Mouse (Mus musculus): ENCODE results near the gene Mmp14. TPM values are rescaled to one million over a fixed set of nuclear protein-coding genes. Genes with fewer than 3 reads are reported as not detected.

Mmp14 gene
- total RNA-seq (2021) (10 to 100 TPM; 11.2 to 16.5 TPM), polyA plus RNA-seq (2012; rRNA removed) (23.5 and 26.5 TPM in 2 replicates)
- long read RNA-seq, transcript Mmp14-201 (10 exons, 2,596 nt), result major isoform, 7 of 9 reads
- long read RNA-seq, partial matches to known transcripts, result 1 of 9 reads
- long read RNA-seq, other reads (novel, unspliced or antisense), result 0 of 9 reads

DNA sequence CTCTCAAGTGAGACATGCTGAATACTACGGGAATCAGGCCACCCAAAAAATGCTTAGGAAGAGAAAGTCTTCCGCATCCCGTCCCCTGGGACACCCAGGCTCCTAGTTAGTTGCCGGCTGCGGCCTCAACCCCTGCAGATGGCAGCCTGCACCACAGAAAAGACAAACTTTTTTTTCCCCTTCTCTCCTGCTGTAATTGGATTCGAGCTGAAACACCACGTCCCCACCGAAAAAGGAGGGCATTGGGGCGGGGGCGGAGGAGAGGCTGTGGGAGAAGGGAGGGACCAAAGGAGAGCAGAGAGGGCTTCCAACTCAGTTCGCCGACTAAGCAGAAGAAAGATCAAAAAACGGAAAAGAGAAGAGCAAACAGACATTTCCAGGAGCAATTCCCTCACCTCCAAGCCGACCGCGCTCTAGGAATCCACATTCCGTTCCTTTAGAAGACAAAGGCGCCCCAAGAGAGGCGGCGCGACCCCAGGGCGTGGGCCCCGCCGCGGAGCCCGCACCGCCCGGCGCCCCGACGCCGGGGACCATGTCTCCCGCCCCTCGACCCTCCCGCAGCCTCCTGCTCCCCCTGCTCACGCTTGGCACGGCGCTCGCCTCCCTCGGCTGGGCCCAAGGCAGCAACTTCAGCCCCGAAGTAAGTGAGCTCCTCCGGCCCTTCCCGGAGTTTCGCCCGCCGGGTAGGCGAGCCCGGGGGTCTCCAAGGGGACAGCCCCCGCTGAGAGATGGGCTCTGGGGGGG, at the start of gene Mmp14:
Mmp14 (plus strand) TSS at position 279 of the 744 bp plus-strand sequence.
- intact Hi-C loops (cut with DNase I), result loop anchor here (2.0 kb wide), 1 partner anchor 17 kb away; no protein-coding TSS in a partner anchor

DNA sequence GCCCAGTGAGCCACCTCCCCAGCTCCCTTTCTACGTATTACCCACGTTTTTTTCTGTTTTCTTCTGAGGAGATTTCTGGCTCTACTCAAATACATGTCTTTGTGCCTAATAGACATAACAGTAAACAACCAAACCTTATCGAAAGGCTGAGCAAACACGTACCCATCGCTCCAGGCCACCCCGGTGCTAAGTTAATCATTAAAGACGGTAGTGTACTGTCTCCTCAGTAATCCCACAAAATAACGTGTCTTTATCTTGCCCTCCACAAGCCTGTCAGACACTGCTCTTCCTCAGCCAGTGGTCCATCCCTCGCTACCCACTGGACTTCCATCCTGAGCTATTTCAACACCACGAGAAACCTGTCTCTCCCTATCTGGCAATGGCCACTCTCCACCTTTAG, 49.6 kb upstream of the Mmp14 start:
- Histone ChIP-seq H3K9ac (ENCODE audit: low read depth, low read length) (no peak overlapping the region), H3K79me2 (replicated peaks; ENCODE audit: control insufficient read depth, insufficient read depth, low read length) (no peaks in the 10 kb centered on the region), H3K4me3 (no peak overlapping the region), H3K4me1 (ENCODE audit: control insufficient read depth, insufficient read depth, low read length) (0 out of 2 replicates have a peak, but pooled peaks cover 1% of the 10 kb centered on the region), H3K36me3 (ENCODE audit: control insufficient read depth, insufficient read depth, low read length) (no peaks in the 10 kb centered on the region), H3K27ac (no peak overlapping the region), H3K27me3 (ENCODE audit: control insufficient read depth, insufficient read depth, low read length) (no peaks in the 10 kb centered on the region)
- no peak for DNase-seq
- TF ChIP-seq POLR2A (IDR thresholded peaks at IDR 0.05; ENCODE audit: insufficient read depth, low read depth, low read length) (no peak), CTCF (IDR thresholded peaks at IDR 0.05) (no peak), EP300 (IDR thresholded peaks at IDR 0.05; ENCODE audit: insufficient read depth, low read depth, low read length) (no peak)
- intact Hi-C loops (cut with DNase I), result no loop called here
- WGBS, result 85% methylated on average over 10 of the region's 10 CpGs

More for the DNA sequence above, at the start of gene Mmp14:
- TF ChIP-seq CTCF (IDR thresholded peaks at IDR 0.05) (peak; percentile 54), POLR2A (IDR thresholded peaks at IDR 0.05; ENCODE audit: insufficient read depth, low read depth, low read length) (peak; percentile 62), EP300 (IDR thresholded peaks at IDR 0.05; ENCODE audit: insufficient read depth, low read depth, low read length) (0 out of 2 replicates have a peak, but pooled peaks have one; percentile 11)
- Histone ChIP-seq H3K9ac (ENCODE audit: low read depth, low read length) (peak within 1 kb of the TSS; percentile 87), H3K4me3 (peak within 1 kb of the TSS; percentile 71), H3K79me2 (replicated peaks; ENCODE audit: control insufficient read depth, insufficient read depth, low read length) (no peaks in the 10 kb centered on the region), H3K4me1 (ENCODE audit: control insufficient read depth, insufficient read depth, low read length) (peaks cover 9% of the 10 kb centered on the region), H3K27ac (peak within 1 kb of the TSS; percentile 81), H3K36me3 (ENCODE audit: control insufficient read depth, insufficient read depth, low read length) (no peaks in the 10 kb centered on the region), H3K27me3 (ENCODE audit: control insufficient read depth, insufficient read depth, low read length) (peaks cover 1% of the 10 kb centered on the region; the same call in 1 of the 2 replicates)
- under 1% methylated on average over 49 of the region's 49 CpGs for WGBS
- peak; percentile 73 to 80 for DNase-seq

DNA sequence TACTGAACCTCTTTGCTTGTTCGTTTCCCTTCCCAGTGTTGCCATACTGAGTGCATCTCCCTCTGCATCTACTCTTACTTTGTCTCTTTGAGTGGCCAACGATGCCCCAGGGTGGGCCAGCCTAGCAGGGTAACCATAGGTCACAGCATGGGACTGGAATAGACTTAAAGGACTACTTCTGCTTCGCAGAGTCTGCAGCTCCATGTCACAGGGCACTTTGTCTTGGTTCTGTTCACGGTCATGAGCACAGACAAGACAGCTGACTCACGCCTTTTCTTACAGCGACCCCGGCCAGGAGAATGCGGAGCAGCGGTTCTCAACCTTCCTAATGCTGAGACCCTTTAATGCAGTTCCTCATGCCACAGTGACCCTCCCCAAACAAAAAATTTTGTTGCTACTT, 48.8 kb upstream of the Mmp14 start:
- TF ChIP-seq EP300 (IDR thresholded peaks at IDR 0.05; ENCODE audit: insufficient read depth, low read depth, low read length) (no peak), POLR2A (IDR thresholded peaks at IDR 0.05; ENCODE audit: insufficient read depth, low read depth, low read length) (no peak), CTCF (IDR thresholded peaks at IDR 0.05) (no peak)
- WGBS, result 89% methylated on average over 9 of the region's 9 CpGs
- H3K27ac ChIP-seq, result no peak overlapping the region
- no peaks in the 10 kb centered on the region for H3K36me3 ChIP-seq (ENCODE audit: control insufficient read depth, insufficient read depth, low read length)
- H3K27me3 ChIP-seq (ENCODE audit: control insufficient read depth, insufficient read depth, low read length), result no peaks in the 10 kb centered on the region
- no peak for DNase-seq
- no peaks in the 10 kb centered on the region for H3K79me2 ChIP-seq (replicated peaks; ENCODE audit: control insufficient read depth, insufficient read depth, low read length)
- intact Hi-C loops (cut with DNase I), result no loop called here
- no peak overlapping the region for H3K4me3 ChIP-seq
- no peak overlapping the region for H3K9ac ChIP-seq (ENCODE audit: low read depth, low read length)
- 0 out of 2 replicates have a peak, but pooled peaks cover 1% of the 10 kb centered on the region for H3K4me1 ChIP-seq (ENCODE audit: control insufficient read depth, insufficient read depth, low read length)

DNA sequence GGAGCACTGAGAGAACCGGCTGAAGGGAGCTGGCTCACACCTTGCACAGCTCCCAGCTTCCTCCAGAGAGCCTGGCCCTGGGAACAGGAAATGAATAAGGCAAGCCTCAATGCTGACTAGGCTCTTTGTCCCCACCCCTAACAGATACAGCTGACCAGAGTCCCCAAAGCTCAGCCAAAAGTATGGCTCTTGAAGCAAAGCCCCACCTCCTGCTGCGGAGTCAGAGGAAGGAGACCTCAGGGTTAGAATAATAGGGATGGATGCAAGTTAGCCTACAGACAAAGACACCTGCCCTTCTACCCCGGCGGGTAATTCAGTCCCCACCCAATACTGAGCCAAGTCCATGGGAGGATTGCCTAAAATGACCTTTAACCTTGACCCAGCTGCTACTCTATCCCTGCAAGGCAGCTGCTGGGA, 48.0 kb upstream of the Mmp14 start:
- TF ChIP-seq CTCF (IDR thresholded peaks at IDR 0.05), result no peak
- TF ChIP-seq EP300 (IDR thresholded peaks at IDR 0.05; ENCODE audit: insufficient read depth, low read depth, low read length), result no peak
- TF ChIP-seq POLR2A (IDR thresholded peaks at IDR 0.05; ENCODE audit: insufficient read depth, low read depth, low read length), result no peak
- Histone ChIP-seq H3K4me1 (ENCODE audit: control insufficient read depth, insufficient read depth, low read length) (0 out of 2 replicates have a peak, but pooled peaks cover 1% of the 10 kb centered on the region), H3K27ac (no peak overlapping the region), H3K79me2 (replicated peaks; ENCODE audit: control insufficient read depth, insufficient read depth, low read length) (no peaks in the 10 kb centered on the region), H3K36me3 (ENCODE audit: control insufficient read depth, insufficient read depth, low read length) (no peaks in the 10 kb centered on the region), H3K4me3 (no peak overlapping the region), H3K9ac (ENCODE audit: low read depth, low read length) (no peak overlapping the region), H3K27me3 (ENCODE audit: control insufficient read depth, insufficient read depth, low read length) (no peaks in the 10 kb centered on the region)
- DNase-seq, result peak in 1 of 2 experiments; percentile 48
- intact Hi-C loops (cut with DNase I), result no loop called here
- 22% methylated on average over 4 of the region's 4 CpGs for WGBS

DNA sequence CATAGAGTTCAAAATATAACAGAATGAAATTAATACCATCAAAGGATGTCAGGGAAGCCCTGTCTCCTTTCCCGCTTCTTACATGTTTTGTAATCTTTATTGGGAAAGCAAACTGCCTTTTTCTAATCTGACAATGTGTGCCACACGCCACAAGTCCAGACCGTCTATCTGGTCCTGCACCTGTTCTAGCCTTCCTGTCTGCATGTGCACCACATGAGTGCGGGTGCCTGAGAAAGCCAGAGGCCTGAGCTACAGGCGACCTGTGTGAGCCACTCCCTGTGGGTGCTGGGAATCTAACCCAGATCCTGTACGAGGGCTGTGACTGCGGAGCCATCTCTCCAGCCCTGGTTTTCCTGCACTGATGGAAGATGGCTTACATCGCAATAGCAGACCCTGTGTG, 47.0 kb upstream of the Mmp14 start:
- no peak overlapping the region for H3K9ac ChIP-seq (ENCODE audit: low read depth, low read length)
- DNase-seq, result no peak
- H3K79me2 ChIP-seq (replicated peaks; ENCODE audit: control insufficient read depth, insufficient read depth, low read length), result no peaks in the 10 kb centered on the region
- H3K27ac ChIP-seq, result no peak overlapping the region
- H3K4me3 ChIP-seq, result no peak overlapping the region
- intact Hi-C loops (cut with DNase I), result no loop called here
- TF ChIP-seq POLR2A (IDR thresholded peaks at IDR 0.05; ENCODE audit: insufficient read depth, low read depth, low read length), result no peak
- TF ChIP-seq EP300 (IDR thresholded peaks at IDR 0.05; ENCODE audit: insufficient read depth, low read depth, low read length), result no peak
- no peak for TF ChIP-seq CTCF (IDR thresholded peaks at IDR 0.05)
- H3K4me1 ChIP-seq (ENCODE audit: control insufficient read depth, insufficient read depth, low read length), result 0 out of 2 replicates have a peak, but pooled peaks cover 1% of the 10 kb centered on the region
- WGBS, result 89% methylated on average over 8 of the region's 8 CpGs
- H3K27me3 ChIP-seq (ENCODE audit: control insufficient read depth, insufficient read depth, low read length), result no peaks in the 10 kb centered on the region
- H3K36me3 ChIP-seq (ENCODE audit: control insufficient read depth, insufficient read depth, low read length), result no peaks in the 10 kb centered on the region

Data from heart, adult 2 months (tissue).